Comparison of ENCODE assay signal across 10 mouse cellular contexts in genomic region chr3:40682404-40682803, GRCm38 (mm10). TPM values are rescaled to one million over a fixed set of nuclear protein-coding genes. Genes with fewer than 3 reads are reported as not detected.
DNase-seq lines count a peak whose midpoint lies in the region; ATAC-seq and TF ChIP-seq lines count a peak whose summit lies in the region.
"Had no signal": no experiment of that assay in that cellular context is flagged by ENCODE, and none has a peak within 500 bp of the region (broad histone marks: within the 10 kb centered on the region; RNA-seq: fewer than 3 reads in every experiment).

No protein-coding gene starts in this region.

- no peaks in the 10 kb centered on the region for H3K9me3 ChIP-seq in midbrain, postnatal 0 days (ENCODE audit: low read length)
- H3K9me3 ChIP-seq in midbrain, embryonic 11.5 days (ENCODE audit: control insufficient read depth, low read length), result no peaks in the 10 kb centered on the region
- H3K9me3 ChIP-seq: limb, embryonic 13.5 days had no signal

- TF ChIP-seq CTCF in cerebellum, adult 2 months (IDR thresholded peaks at IDR 0.05; ENCODE audit: borderline replicate concordance, insufficient read depth, low read depth, low read length), result no peak
- no peak for TF ChIP-seq CTCF in midbrain, postnatal 0 days (IDR thresholded peaks at IDR 0.05)

- peak; percentile 13 to 32 for DNase-seq in cerebellum, adult 2 months
- no peak for DNase-seq in cerebellum, adult 11-12 months
- DNase-seq in lung, postnatal 10 days, result peak; percentile 46
- no peak for DNase-seq in lung, postnatal 4 days
- DNase-seq in gastrocnemius, postnatal 25 days, result peak; percentile 44
- DNase-seq in midbrain, postnatal 0 days (ENCODE audit: low spot score), result no peak
- DNase-seq in midbrain, embryonic 11.5 days (ENCODE audit: low spot score, missing footprints), result no peak
- DNase-seq: B cell, adult 2 months had no signal

- H3K27ac ChIP-seq in cerebellum, adult 2 months (ENCODE audit: insufficient read depth, low read length), result no peak overlapping the region
- H3K27ac ChIP-seq in midbrain, postnatal 0 days (ENCODE audit: low read depth, low read length), result no peak overlapping the region
- H3K27ac ChIP-seq in midbrain, embryonic 11.5 days (ENCODE audit: low read depth, low read length), result no peak overlapping the region
- H3K27ac ChIP-seq: limb, embryonic 13.5 days had no signal

- H3K4me1 ChIP-seq in cerebellum, adult 2 months (ENCODE audit: control insufficient read depth, insufficient read depth, low read length), result peaks cover 12% of the 10 kb centered on the region
- H3K4me1 ChIP-seq in midbrain, postnatal 0 days (ENCODE audit: insufficient read depth, low read length), result no peaks in the 10 kb centered on the region
- H3K4me1 ChIP-seq in midbrain, embryonic 11.5 days (ENCODE audit: control insufficient read depth, insufficient read depth, low read length), result peaks cover 25% of the 10 kb centered on the region

- no peak overlapping the region for H3ac ChIP-seq in myocyte (ENCODE audit: control insufficient read depth, insufficient read length)

- TF ChIP-seq POLR2A in cerebellum, adult 2 months (IDR thresholded peaks at IDR 0.05; ENCODE audit: borderline replicate concordance, insufficient read depth, low read length), result no peak
- TF ChIP-seq POLR2A in myocyte (IDR thresholded peaks at IDR 0.05; ENCODE audit: insufficient read length, low read depth), result peak; percentile 41

- 38% methylated on average over 11 of the region's 11 CpGs for WGBS in cerebellum, adult 2 months
- WGBS in midbrain, postnatal 0 days, result 38% methylated on average over 11 of the region's 11 CpGs
- 45% methylated on average over 11 of the region's 11 CpGs for WGBS in midbrain, embryonic 11.5 days

- no peak overlapping the region for H3K4me3 ChIP-seq in cerebellum, adult 2 months (replicated peaks; ENCODE audit: insufficient read depth, low read depth, low read length)
- peak overlapping the region; percentile 19 for H3K4me3 ChIP-seq in myocyte
- H3K4me3 ChIP-seq in midbrain, postnatal 0 days (ENCODE audit: low read depth, low read length), result no peak overlapping the region
- no peak overlapping the region for H3K4me3 ChIP-seq in midbrain, embryonic 11.5 days (ENCODE audit: low read depth, low read length)
- H3K4me3 ChIP-seq: limb, embryonic 13.5 days had no signal

- H3K79me2 ChIP-seq in myocyte (ENCODE audit: control insufficient read depth, insufficient read depth), result peaks cover 5% of the 10 kb centered on the region

- no peaks in the 10 kb centered on the region for H3K27me3 ChIP-seq in cerebellum, adult 2 months (ENCODE audit: control insufficient read depth, insufficient read depth, low read length)
- H3K27me3 ChIP-seq in myocyte (ENCODE audit: control insufficient read depth, insufficient read depth, insufficient read length), result no peaks in the 10 kb centered on the region
- H3K27me3 ChIP-seq in midbrain, postnatal 0 days (ENCODE audit: insufficient read depth, low read length), result no peaks in the 10 kb centered on the region
- H3K27me3 ChIP-seq in midbrain, embryonic 11.5 days (ENCODE audit: control insufficient read depth, insufficient read depth, low read length), result no peaks in the 10 kb centered on the region
- H3K27me3 ChIP-seq: limb, embryonic 13.5 days had no signal

- H3K36me3 ChIP-seq in myocyte (ENCODE audit: control insufficient read depth, insufficient read depth), result no peaks in the 10 kb centered on the region
- H3K36me3 ChIP-seq in midbrain, postnatal 0 days (ENCODE audit: insufficient read depth, low read length), result peaks cover 3% of the 10 kb centered on the region; the same call in 1 of the 2 replicates
- H3K36me3 ChIP-seq in midbrain, embryonic 11.5 days (ENCODE audit: control insufficient read depth, insufficient read depth, low read length), result no peaks in the 10 kb centered on the region

- no peak overlapping the region for H3K9ac ChIP-seq in midbrain, postnatal 0 days (replicated peaks; ENCODE audit: low read length, poor library complexity, severe bottlenecking)
- no peak overlapping the region for H3K9ac ChIP-seq in midbrain, embryonic 11.5 days (ENCODE audit: low read length)
- H3K9ac ChIP-seq: limb, embryonic 13.5 days had no signal

- ATAC-seq in midbrain, postnatal 0 days (ENCODE audit: low FRiP score), result no peak
- ATAC-seq in midbrain, embryonic 11.5 days (ENCODE audit: low FRiP score), result no peak

- H3K4me2 ChIP-seq in myocyte (ENCODE audit: low read depth), result peak overlapping the region; percentile 97
- no peak overlapping the region for H3K4me2 ChIP-seq in midbrain, postnatal 0 days (ENCODE audit: low read depth, low read length, poor library complexity, severe bottlenecking)
- no peak overlapping the region for H3K4me2 ChIP-seq in midbrain, embryonic 11.5 days
- H3K4me2 ChIP-seq: limb, embryonic 13.5 days had no signal

TF ChIP-seq in myocyte, 11 proteins besides CTCF, POLR2A, EP300 and RAD21:
- TF ChIP-seq MYOG (IDR thresholded peaks at IDR 0.05; ENCODE audit: control insufficient read depth in 1 of 3, insufficient read depth in 1 of 3, insufficient read length in 2 of 3, low read depth in 2 of 3), result no peak
- TF ChIP-seq REST (IDR thresholded peaks at IDR 0.05; ENCODE audit: insufficient read depth, insufficient read length), result no peak
- TF ChIP-seq E2F4 (IDR thresholded peaks at IDR 0.05; ENCODE audit: insufficient read depth), result no peak
- TF ChIP-seq CEBPB (IDR thresholded peaks at IDR 0.05; ENCODE audit: insufficient read depth, poor library complexity, severe bottlenecking), result no peak
- no peak for TF ChIP-seq USF1 (IDR thresholded peaks at IDR 0.05; ENCODE audit: low read depth)
- TF ChIP-seq POLR2AphosphoS2 (IDR thresholded peaks at IDR 0.05; ENCODE audit: insufficient read length, low read depth), result no peak
- TF ChIP-seq TCF3 (IDR thresholded peaks at IDR 0.05; ENCODE audit: insufficient read length, low read depth), result no peak

RNA-seq across cellular contexts. Expression of gene Slc25a31, which starts 26.3 kb away (rescaled TPM):
- 0.15 TPM in 1 of 2 replicates, not detected in the other for polyA plus RNA-seq in cerebellum, adult 2 months (2012; rRNA removed)
- not detected for total RNA-seq in gastrocnemius, postnatal 25 days (2021)
- polyA plus RNA-seq in myocyte (2012; fragmentation: generic; extraction: Trizol), result not detected
- total RNA-seq in midbrain, postnatal 0 days (2014; rRNA removed), result 0.49 TPM in 1 of 2 replicates, not detected in the other
- polyA plus RNA-seq in midbrain, postnatal 0 days (2015; fragmentation: Nextera tagmentation; extraction: Ambion mirVana), result 0.09 and 0.50 TPM in 2 replicates
- 0.25 and 0.65 TPM in 2 replicates for polyA plus RNA-seq in midbrain, embryonic 11.5 days (2014; fragmentation: Nextera tagmentation; extraction: Ambion mirVana)

Comparison
In these comparisons a context has a peak if more than half of its experiments do, and no peak if none do; other contexts are left out.
1. DNase-seq: peak in cerebellum, adult 2 months (2 of 2), lung, postnatal 10 days (single experiment) and gastrocnemius, postnatal 25 days (single experiment); none in cerebellum, adult 11-12 months (single experiment), lung, postnatal 4 days (0 of 2), midbrain, postnatal 0 days (single experiment) and midbrain, embryonic 11.5 days (single experiment).